Mouse (Mus musculus) erythroblast, embryonic 14.5 days (primary cell): Measurements from ENCODE around the gene Twist2.

Source experiments
- GATA1 ChIP-seq: IDR thresholded peaks from 2 replicates; pipeline ENCODE4 v1.6.1; 2012; ENCODE audit warnings: low read length, inconsistent platforms, mixed read lengths
- TAL1 ChIP-seq: IDR thresholded peaks from 3 replicates; pipeline ENCODE4 v1.6.1; 2012; ENCODE audit warnings: low read length, inconsistent platforms, mixed read lengths

DNA sequence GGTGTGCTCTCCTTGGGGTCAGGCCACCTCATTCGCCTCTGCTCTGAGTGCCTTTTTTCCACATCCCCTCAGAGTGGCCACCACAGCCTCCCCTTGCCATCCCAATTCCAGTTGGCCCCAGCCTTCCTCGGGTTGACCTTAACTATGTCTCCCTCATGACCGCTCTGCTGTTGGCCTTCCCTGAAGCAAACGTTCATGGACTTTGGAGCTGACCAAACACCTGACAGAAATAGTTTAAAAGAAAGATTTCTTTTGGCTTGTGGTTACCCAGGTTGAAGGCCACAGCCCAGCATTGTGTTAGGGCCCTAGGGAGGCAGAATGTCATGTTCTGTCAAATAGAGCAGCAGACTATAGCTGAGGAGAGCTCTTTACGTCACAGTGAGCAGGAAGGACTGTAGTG is 93.0 kb downstream of the Twist2 start:
- no peak for TF ChIP-seq GATA1
- no peak for TF ChIP-seq TAL1
